Mouse (Mus musculus) testis, adult 2 months (tissue): ENCODE results near the gene Pdp2. TPM values are rescaled to one million over a fixed set of nuclear protein-coding genes. Genes with fewer than 3 reads are reported as not detected.
"Not testable (repeated sequence)": the region's sequence is repeated elsewhere in the genome, so short reads cannot be mapped to it uniquely, and the experiment has no call there.

ENCODE experiments used
- H3K27ac ChIP-seq: fragments of 200-500 bp; 2 replicates; pipeline ENCODE4 v1.5.1; 2012; ENCODE audit warnings: low read depth, low read length; ENCODE audit not compliant: control insufficient read depth, insufficient read depth
- H3K27me3 ChIP-seq: fragments of 200-500 bp; 2 replicates; pipeline ENCODE4 v1.6.1; 2012; ENCODE audit warnings: mild to moderate bottlenecking, low read length, moderate library complexity; ENCODE audit not compliant: control insufficient read depth, insufficient read depth
- H3K36me3 ChIP-seq: fragments of 200-500 bp; 2 replicates; pipeline ENCODE4 v1.6.1; 2012; ENCODE audit warnings: mild to moderate bottlenecking, low read length; ENCODE audit not compliant: control insufficient read depth, insufficient read depth
- H3K4me1 ChIP-seq: fragments of 200-500 bp; 2 replicates; pipeline ENCODE4 v1.6.1; 2012; ENCODE audit warnings: low read length; ENCODE audit not compliant: control insufficient read depth, insufficient read depth
- H3K4me3 ChIP-seq: fragments of 200-500 bp; 2 replicates; pipeline ENCODE4 v1.5.1; 2012; ENCODE audit warnings: low read depth, mild to moderate bottlenecking, low read length, moderate library complexity, mixed read lengths; ENCODE audit not compliant: control insufficient read depth
- CTCF ChIP-seq: fragments of 200-500 bp; IDR thresholded peaks from 2 replicates; pipeline ENCODE4 v1.5.1; 2012; ENCODE audit warnings: low read depth, mild to moderate bottlenecking, inconsistent platforms, low read length, moderate library complexity; ENCODE audit not compliant: control insufficient read depth, insufficient read depth, insufficient replicate concordance
- POLR2A ChIP-seq: fragments of 200-500 bp; IDR thresholded peaks from 2 replicates; pipeline ENCODE4 v1.6.1; 2012; ENCODE audit warnings: low read depth, mild to moderate bottlenecking, inconsistent platforms, low read length, moderate library complexity; ENCODE audit not compliant: control insufficient read depth
- polyA plus RNA-seq: library from polyadenylated mRNA; depleted of rRNA; stranded (reverse); fragments of >200 nt; gene quantifications from 2 replicates; pipeline ENCODE4 v1.2.3, GENCODE M21; 2012; rRNA removed

Gene Pdp2
- polyA plus RNA-seq, 1 experiment, result 1.2 TPM

DNA sequence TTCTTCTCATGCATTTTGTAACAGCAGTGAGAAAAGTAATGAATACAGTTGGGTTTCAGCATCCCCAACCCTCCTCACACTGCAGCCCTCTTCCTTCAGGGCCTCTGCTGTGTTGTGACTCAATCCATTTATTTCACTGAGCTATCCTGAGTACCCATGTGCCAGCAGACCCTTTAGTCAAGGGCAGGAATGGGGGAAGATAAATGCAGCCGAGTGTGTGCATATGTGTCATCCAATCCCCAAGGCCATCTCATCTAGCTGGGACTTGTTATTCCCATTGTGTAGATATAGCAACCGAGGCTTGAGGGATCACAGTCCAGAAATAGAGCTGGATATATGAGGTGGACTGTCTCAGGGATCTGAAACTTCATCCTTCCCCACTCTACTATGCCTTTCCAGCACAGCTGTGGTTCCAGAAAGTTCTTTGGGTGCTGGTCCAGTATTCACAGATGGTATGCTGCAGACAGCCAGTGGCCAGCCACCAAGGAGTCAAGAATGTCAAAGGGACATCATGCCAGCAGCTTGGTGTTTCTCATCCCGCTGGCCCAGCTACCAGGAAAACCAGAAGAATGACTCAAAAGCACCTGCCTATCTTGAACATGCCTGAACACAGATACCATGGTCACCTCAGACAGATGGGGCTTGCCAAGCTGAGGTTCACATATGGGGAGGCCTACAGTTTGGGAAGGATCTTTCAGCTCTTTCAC lies 43.9 kb downstream of the Pdp2 start:
- H3K27ac ChIP-seq, result no peak overlapping the region
- no peaks in the 10 kb centered on the region; the same call in 1 of the 2 replicates for H3K36me3 ChIP-seq
- peaks cover 16% of the 10 kb centered on the region for H3K4me1 ChIP-seq
- TF ChIP-seq CTCF (no peak), POLR2A (no peak)
- H3K4me3 ChIP-seq, result no peak overlapping the region
- H3K27me3 ChIP-seq, result no peaks in the 10 kb centered on the region

DNA sequence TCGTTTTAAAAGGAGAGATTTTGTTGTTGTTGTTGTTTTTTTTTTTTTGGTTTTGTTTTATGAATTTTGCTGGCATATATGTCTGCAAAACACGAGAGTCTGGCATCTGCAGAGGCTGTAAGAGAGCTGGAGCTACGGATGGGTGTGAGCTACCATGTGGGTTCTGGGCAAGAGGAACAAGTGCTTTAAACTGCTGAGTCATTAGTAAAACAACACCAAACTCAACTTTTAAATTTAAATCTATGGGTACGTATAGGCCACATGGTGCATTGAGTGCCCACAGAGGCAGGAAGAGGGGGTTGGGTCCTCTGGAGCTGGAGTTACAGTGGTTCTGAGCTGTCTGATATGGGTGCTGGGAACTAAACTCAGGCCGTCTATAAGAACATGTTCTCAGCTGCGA lies 46.8 kb downstream of the Pdp2 start:
- TF ChIP-seq POLR2A, result no peak
- TF ChIP-seq CTCF, result no peak
- no peak overlapping the region for H3K27ac ChIP-seq
- peaks cover 14% of the 10 kb centered on the region for H3K4me1 ChIP-seq

DNA sequence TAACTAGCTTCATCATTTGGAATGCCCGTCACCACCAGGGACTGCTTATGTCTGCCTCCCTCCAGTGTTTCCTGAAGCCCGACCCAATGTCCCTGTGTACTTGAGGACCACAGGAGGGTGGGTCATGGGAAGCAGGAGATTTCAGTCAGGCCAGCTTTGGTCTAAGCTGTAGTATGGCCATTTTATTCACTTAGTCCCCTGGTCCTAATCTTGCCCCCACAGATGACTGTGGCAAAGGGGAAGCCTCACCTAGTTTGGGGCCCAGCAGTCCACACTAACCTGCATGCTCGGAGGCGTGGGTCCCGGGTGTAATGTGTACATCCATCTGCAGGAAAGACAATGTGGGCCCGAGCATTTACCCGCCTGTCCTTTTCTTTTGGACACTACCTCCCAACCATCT lies 49.0 kb downstream of the Pdp2 start:
- Histone ChIP-seq H3K4me3 (peak overlapping the region; percentile 95), H3K27me3 (no peaks in the 10 kb centered on the region), H3K4me1 (peaks cover 14% of the 10 kb centered on the region), H3K27ac (no peak overlapping the region), H3K36me3 (no peaks in the 10 kb centered on the region; the same call in 1 of the 2 replicates)
- TF ChIP-seq POLR2A, result no peak

More for the DNA sequence above, 46.8 kb downstream of the Pdp2 start:
- Histone ChIP-seq H3K27me3 (no peaks in the 10 kb centered on the region), H3K4me3 (no peak overlapping the region), H3K36me3 (no peaks in the 10 kb centered on the region; the same call in 1 of the 2 replicates)

DNA sequence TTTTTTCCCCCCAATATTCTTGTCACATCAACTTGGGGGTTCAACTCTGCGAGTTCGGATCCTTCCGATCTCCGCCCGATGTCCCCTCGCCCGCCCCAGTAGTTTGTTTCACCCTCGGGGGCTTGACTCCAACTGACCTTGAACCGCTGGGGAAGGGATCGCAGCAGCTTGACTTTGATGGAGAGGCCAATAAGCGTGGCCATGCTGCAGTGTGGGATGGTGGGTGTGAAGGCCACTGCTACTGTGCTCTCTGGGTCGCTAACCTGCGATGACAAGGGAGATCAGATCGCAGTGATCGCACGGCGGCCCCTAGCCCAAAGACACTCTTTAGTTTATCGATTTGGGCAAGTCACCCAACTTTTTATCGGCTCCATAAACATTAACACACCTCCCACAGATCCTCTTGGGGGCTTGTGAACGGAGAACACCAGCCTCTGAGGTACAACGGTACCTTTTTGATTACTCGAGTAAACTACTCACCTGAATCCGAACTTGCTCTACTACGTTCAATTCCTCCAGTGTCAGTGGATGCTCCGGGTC lies 49.6 kb downstream of the Pdp2 start:
- no peaks in the 10 kb centered on the region; the same call in 1 of the 2 replicates for H3K36me3 ChIP-seq
- H3K4me3 ChIP-seq, result peak overlapping the region; percentile 95
- H3K27ac ChIP-seq, result peak overlapping the region; percentile 15; the same call in 1 of the 2 replicates
- H3K27me3 ChIP-seq, result no peaks in the 10 kb centered on the region
- peaks cover 14% of the 10 kb centered on the region for H3K4me1 ChIP-seq
- TF ChIP-seq POLR2A (no peak), CTCF (no peak)

DNA sequence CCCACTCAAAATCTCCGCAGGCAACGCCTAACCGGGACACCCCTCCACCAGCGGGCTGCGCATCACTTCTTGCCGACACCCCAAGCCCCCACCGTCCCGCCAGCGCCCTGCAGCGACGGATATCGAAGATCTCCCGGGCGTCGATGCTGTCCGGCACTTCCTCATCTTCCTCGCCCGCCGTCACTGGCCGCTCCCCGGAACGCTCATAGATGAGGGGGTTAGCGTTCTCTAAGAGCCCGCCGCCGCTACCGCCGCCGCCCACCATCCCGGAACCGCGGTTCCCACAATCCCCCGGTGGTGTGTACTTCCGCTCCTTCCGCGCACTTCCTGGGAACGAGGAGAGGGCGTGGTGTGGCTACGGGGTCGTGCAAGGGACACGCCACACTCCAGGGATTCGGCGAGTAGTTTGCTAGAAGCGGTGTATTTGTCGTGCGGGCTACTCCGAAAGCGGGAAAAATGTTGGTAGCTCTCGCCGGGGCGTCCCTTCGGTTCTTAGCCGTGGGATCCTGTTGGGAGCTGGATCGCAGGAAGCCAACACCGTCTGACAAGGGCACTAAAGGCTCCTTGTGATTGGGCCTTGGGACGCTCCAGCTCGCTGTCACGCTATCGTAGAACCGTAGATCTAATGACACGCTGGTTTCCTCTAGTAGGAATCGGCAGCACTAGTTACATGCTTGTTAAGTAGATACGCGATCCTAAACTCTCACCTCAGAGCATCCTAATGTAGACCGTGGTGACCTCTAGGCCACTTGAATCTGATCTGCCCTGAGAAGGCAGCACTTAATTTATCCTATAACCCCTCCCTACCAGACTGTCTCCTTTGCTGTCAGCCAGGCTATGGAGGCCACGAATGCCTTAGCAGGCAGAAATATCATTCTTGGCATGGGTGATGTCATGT lies 50.4 kb downstream of the Pdp2 start, which contains the start of gene Ciao2b:
Ciao2b (minus strand) TSS at position 540 of the 898 bp plus-strand sequence.
- peak within 1 kb of the TSS; percentile 78 for H3K27ac ChIP-seq

DNA sequence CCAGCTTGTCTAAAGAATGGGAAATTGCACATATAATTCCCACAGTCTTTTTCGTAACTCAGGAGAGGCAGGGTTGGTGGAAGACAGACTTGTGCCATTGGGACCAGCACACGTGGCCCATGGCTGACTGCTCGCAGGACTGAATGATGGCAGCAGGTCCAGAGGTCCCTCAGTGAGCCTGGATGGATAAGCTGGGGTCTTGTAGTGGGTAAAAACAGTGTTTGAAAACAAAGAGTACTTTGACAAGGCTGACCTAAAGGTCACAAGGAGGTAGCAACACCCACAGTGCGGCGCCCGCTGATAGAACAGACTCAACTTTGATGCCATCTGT lies 51.0 kb downstream of the Pdp2 start:
- no peak for TF ChIP-seq CTCF
- TF ChIP-seq POLR2A, result no peak
- Histone ChIP-seq H3K27me3 (no peaks in the 10 kb centered on the region), H3K27ac (peak overlapping the region; percentile 78; the same call in 1 of the 2 replicates)

More for the DNA sequence above, 50.4 kb downstream of the Pdp2 start, which contains the start of gene Ciao2b:
- no peaks in the 10 kb centered on the region for H3K27me3 ChIP-seq
- peaks cover 14% of the 10 kb centered on the region for H3K4me1 ChIP-seq
- TF ChIP-seq POLR2A, result peak; percentile 89
- no peak for TF ChIP-seq CTCF
- H3K36me3 ChIP-seq, result no peaks in the 10 kb centered on the region; the same call in 1 of the 2 replicates
- H3K4me3 ChIP-seq, result peak within 1 kb of the TSS; percentile 95

DNA sequence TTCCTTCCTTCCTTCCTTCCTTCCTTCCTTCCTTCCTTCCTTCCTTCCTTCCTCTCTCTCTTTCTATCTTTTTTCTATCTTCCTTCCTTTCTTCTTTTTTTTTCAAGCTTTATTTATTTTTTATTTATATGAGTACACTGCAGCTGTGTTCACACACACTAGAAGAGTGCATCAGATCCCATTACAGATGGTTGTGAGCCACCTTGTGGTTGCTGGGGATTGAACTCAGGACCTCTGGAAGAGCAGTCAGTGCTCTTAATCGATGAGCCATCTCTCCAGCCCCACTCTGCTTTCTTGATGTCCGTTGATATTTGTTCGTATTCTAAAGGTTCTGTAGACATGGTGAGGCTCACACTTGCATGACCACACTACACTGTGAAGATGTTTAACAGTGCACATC lies 52.9 kb downstream of the Pdp2 start:
- not testable (repeated sequence) for H3K4me3 ChIP-seq, H3K36me3 ChIP-seq, H3K27me3 ChIP-seq, H3K27ac ChIP-seq
- peaks cover 14% of the 10 kb centered on the region for H3K4me1 ChIP-seq

More for the DNA sequence above, 51.0 kb downstream of the Pdp2 start:
- peak overlapping the region; percentile 95 for H3K4me3 ChIP-seq
- peaks cover 14% of the 10 kb centered on the region for H3K4me1 ChIP-seq
- no peaks in the 10 kb centered on the region; the same call in 1 of the 2 replicates for H3K36me3 ChIP-seq

Other genes with a start within 250 kb of the Pdp2 start
- gene Cmtm4, start 195.6 kb upstream of the Pdp2 start, polyA plus RNA-seq, result 2.0 and 2.2 TPM in 2 replicates
- gene Dync1li2, start 148.4 kb upstream of the Pdp2 start, polyA plus RNA-seq, result 61.1 and 64.6 TPM in 2 replicates
- 5.6 and 6.7 TPM in 2 replicates for gene Terb1, start 81.5 kb upstream of the Pdp2 start, polyA plus RNA-seq
- 15.9 and 26.0 TPM in 2 replicates for gene Nae1, start 56.8 kb upstream of the Pdp2 start, polyA plus RNA-seq
- 5.4 and 7.1 TPM in 2 replicates for gene Car7, start 56.8 kb upstream of the Pdp2 start, polyA plus RNA-seq
- gene Cdh16, start 32.9 kb downstream of the Pdp2 start, polyA plus RNA-seq, result 1.3 TPM in 1 of 2 replicates, not detected in the other
- 0.36 and 0.42 TPM in 2 replicates for gene Rrad, start 39.9 kb downstream of the Pdp2 start, polyA plus RNA-seq
- 61.8 and 67.2 TPM in 2 replicates for gene Ciao2b, start 50.5 kb downstream of the Pdp2 start, polyA plus RNA-seq
- 0.05 TPM in 1 of 2 replicates, not detected in the other for gene Ces2a, start 142.6 kb downstream of the Pdp2 start, polyA plus RNA-seq
- 0.11 TPM in 1 of 2 replicates, not detected in the other for gene Ces2b, start 240.1 kb downstream of the Pdp2 start, polyA plus RNA-seq